Mouse (Mus musculus) embryonic fibroblast, embryonic 13.5 days (primary cell): ENCODE results near the gene Aak1.

ENCODE experiments used
- CTCF ChIP-seq: IDR thresholded peaks from 2 replicates; pipeline ENCODE4 v1.5.1; 2011; ENCODE audit warnings: mild to moderate bottlenecking, control low read depth, low read length, moderate library complexity, borderline replicate concordance; ENCODE audit not compliant: insufficient read depth
- POLR2A ChIP-seq: IDR thresholded peaks from 2 replicates; pipeline ENCODE4 v1.6.1; 2011; ENCODE audit warnings: low read depth, mild to moderate bottlenecking, control low read depth, low read length, moderate library complexity

- no peak for TF ChIP-seq POLR2A
- TF ChIP-seq CTCF = no peak
Measured at GRCm38 (mm10) chr6:86832802-86833502, 16.4 kb upstream of the Aak1 start.
